Mouse (Mus musculus): ENCODE measurements around the gene Tmem107.

Gene Tmem107

DNA sequence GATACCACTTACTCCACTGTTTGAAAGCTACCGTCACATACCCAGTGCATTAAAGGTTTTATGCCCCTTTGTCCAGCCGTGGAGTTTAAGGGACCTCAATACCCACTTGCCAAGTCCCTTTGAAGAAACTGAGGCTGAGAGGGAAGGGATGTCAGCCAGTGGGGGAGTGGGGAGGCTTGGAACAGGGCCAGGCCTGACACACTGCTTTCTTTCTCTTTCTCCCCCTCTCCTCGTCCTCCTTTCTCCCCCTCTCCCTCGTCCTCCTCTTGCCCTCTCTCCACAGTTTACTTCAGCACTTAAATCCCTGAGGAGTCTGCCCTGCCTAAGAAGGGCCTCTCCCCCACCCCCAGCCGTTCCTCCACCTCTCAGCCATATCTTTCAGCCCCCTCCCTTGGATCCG lies 19.8 kb downstream of the Tmem107 start:
- intact Hi-C loops (cut with DNase I): loop anchor here (10.0 kb wide), 1 partner anchor 324 kb away; the partner anchor contains the start of gene Kdm6b

DNA sequence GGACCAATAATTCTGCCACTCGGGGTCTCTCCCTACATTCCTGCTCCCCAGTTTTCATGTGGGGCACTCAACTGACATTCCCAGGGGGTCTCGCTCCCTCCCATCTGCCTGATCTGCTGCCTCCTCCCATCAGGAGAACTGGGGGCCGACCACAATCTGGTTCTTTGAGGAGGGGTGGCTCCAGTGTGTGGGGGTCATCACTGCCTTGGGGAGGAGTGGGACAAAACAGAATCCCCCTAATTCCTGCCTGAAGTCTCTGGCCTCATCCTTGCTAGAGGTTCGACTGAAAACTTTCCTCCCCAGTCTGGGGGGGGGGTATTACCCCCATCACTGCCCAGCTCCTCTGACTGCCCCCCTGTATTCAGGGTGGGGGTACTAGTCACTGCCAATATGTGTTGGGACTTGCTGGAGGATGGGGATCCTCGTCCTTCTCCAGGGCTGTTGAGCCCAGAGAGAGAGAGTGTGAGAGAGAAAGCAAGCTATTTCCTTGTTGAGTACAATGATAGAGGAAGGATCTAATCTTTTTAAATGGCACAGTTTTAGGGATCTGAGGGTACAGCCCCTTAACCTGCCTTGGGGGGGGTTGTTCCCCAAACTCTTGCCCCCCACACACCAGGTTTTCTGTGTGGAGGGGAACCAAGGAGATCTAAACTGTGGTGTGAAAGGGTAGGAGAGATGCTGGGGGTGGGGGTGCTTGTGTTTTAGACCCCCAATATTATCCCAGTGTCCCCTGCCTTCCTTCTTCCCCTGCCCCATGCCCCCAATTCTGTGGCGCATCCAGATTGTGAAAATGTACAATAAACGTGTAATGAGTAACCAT lies 21.2 kb downstream of the Tmem107 start:
- intact Hi-C loops (cut with DNase I): loop anchor here (10.0 kb wide), 1 partner anchor 323 kb away; the partner anchor contains the start of gene Kdm6b

DNA sequence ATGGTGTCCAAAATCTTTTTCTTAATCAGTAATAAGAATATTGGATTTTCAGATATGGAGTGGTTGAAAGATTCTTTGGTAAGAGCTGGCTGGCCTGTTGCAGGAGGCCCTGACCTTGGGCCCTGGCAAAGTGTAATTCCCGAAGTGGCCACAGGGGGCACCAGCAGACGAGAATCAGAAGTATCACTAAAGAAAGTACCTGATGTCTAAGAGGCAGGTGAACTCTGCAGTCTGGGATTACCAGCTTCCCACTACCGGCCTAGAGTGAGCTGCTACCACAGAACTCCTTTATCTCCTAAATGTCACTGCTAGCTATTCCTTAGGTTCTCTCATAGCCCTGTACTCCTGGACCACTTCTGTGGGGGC lies 21.8 kb downstream of the Tmem107 start:
- intact Hi-C loops (cut with DNase I): loop anchor here (10.0 kb wide), 1 partner anchor 322 kb away; the partner anchor contains the start of gene Kdm6b

DNA sequence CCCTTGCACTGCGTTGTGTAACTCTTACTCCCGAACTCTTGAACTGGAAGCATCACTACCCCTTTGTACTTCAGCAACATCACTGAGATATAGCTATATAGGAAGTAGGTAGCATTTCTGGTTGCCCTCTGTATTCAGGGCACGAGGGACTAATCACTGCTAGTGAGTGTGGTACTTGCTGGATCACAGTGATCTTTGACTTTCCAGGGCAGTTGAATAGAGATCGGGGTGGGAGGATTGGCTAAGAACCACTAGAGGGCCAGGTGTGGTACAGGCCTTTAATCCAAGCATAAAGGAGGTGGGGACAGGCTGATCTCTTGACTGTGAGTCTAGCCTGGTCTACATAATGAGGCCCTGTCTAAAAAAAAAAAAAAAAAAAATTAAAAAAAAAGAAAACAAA lies 22.3 kb downstream of the Tmem107 start:
- intact Hi-C loops (cut with DNase I): loop anchor here (10.0 kb wide), 1 partner anchor 322 kb away; the partner anchor contains the start of gene Kdm6b

DNA sequence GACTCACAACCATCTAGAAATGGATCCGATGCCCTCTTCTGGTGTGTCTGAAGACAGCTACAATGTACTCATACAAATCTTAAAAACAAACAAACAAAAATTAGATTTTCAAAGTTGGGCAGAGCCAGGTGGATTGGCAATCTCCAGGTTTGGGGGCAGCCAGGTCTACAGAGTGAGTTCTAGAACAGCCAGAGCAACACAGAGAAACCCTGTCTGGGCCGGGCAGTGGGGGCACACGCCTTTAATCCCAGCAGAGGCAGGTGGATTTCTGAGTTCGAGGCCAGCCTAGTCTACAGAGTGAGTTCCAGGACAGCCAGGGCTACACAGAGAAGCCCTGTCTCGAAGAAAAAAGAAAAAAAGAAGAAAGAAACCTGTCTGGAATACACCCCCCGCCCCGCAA lies 23.2 kb downstream of the Tmem107 start:
- intact Hi-C loops (cut with DNase I): loop anchor here (10.0 kb wide), 1 partner anchor 321 kb away; the partner anchor contains the start of gene Kdm6b

DNA sequence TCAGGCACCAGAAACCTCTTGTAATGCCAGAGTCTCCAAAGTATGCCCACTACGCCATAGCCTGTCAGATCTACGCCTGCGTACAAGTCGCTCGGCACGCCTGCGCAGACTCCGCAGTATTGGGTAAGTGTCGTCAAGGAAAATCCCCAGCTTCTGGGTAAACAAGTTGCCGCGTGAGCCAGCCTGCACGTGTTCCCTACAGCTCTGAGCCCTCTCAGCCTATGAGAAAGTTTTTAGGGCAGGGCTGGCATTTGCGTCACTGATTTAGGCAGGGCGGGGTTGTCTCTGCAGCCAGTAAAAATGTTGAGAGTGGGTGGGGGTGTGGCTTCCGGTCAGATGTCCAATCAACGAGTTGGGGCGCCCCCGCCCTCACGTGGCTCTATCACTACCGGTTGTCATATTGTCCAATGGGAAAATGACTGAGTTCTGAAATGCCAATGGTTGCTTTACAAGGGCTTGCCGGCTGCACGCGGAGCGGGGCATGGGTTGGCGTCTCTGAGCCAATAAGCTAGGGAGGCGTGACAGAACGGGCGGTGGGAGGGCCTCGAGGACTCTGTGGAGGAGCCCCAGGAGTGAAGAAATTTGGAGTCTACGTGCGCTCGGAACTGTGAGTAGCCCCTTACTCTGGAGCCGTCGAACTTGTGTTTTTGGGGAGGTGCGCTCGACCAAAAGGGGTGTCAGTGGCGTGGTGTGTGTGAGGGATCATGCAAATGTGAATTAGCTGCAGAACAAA lies 24.3 kb downstream of the Tmem107 start, which contains the start of gene Per1:
Gene Per1, plus strand, starts transcription at position 521 of the 733 bp plus-strand sequence.
- intact Hi-C loops (cut with DNase I): loop anchor here (10.0 kb wide), 1 partner anchor 320 kb away; the partner anchor contains the start of gene Kdm6b

DNA sequence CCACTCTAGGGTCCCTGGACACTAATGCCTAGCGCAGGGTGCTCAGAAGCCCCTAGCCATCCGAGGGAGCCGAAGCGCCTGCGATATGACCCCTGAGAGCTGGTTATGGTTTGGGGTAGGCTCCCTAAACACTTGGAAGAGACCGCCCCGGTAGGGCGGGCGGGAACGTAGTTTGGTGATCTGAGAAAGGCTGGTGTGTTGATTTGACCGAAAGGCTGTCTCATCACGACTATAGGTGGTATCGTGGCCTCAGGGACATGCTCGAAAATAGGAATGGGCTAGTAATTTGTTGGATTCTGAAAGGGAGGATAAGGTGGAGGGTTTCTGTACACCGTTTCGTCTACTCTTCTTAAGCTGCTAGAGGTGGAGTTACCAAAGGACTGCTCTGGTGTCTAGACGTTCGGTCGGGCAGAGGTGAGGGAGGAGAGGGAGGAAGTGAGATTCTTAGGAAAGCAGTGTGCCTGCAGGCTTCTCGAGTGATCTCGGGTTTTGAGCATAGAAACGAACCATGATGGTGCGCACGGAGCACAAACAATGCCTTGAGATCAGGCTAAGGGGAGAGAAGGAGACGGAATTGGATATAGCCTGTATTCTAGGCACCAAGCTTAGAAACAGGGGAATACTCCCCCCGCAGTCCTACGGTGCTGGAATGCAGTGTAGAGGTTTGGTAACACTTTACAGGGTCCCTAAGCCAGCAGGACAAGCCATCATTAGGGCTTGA lies 25.1 kb downstream of the Tmem107 start:
- intact Hi-C loops (cut with DNase I): loop anchor here (10.0 kb wide), 1 partner anchor 319 kb away; the partner anchor contains the start of gene Kdm6b

DNA sequence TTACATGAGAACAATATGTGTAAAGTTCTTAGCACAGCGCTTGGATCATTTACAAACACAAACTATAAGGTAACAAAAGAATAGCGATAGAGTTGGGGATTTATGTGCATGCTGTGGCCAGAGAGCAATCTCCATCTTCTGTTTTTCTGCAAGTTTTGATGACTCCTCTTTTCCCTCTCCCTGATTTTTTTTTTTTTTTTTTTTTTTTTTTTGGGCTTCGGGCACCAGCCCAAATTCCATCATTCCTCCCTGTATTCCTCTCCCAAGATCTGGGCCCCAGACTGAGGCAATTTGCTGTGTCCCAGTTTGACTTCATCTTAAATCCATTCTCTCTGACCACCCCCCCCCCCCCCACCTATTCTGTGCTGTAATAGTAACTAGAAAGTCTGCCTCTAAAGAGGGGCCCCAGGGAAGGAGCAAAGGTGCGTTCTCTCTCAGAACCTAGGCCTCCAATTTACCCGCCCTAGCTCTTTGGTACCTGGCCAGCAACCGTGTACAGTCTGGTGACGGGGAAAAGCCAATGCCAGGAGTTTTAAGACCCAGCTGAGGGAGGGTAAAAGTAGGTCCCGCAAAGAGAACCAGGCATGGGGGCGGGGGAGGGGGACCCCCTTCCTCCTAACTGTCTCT lies 25.9 kb downstream of the Tmem107 start:
- intact Hi-C loops (cut with DNase I): loop anchor here (10.0 kb wide), 1 partner anchor 318 kb away; the partner anchor contains the start of gene Kdm6b

DNA sequence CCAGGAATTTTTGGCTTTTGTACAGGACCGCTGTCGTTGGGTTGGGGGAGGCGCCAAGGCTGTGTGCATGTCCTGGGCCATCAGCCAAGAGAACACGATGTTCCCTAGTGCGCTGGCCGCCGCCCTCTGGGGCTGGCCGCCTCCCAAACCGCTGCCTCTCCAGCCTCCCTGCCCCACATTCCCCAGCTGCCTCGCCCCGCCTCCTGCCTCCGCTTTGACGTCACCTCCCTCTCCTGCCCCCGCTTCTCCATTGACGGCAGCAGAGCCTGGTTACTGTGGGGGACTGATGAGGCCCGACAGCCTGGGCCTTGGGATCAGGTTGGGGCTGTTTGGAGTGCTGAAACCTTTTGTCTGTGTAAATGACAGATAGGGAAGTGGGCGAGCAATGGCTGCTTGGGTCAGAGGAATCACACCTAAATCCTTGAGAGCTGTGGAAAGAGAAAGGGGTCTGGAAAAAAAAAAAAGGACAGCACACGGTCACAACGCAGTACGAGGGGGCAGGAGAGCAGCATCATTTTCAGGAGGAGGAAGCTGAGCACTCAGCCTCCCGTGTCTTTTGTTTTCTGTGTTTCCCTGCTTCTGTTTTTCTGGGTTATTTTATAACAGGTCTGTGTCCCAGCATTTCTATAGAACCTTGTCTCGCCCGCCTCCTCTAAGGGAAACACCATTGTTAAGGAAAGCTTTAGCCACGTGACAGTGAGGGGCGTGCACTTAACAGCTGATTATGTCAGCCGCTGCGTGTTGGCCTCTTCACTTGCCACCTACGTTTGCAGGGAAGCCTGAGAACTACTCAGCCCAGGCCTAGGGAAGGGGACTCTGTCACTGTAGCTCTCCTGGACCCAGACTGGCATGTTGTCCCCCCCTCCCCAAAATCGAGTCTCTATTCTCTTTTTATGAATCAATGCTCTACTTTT lies 26.6 kb downstream of the Tmem107 start:
- intact Hi-C loops (cut with DNase I): loop anchor here (10.0 kb wide), 1 partner anchor 318 kb away; the partner anchor contains the start of gene Kdm6b

DNA sequence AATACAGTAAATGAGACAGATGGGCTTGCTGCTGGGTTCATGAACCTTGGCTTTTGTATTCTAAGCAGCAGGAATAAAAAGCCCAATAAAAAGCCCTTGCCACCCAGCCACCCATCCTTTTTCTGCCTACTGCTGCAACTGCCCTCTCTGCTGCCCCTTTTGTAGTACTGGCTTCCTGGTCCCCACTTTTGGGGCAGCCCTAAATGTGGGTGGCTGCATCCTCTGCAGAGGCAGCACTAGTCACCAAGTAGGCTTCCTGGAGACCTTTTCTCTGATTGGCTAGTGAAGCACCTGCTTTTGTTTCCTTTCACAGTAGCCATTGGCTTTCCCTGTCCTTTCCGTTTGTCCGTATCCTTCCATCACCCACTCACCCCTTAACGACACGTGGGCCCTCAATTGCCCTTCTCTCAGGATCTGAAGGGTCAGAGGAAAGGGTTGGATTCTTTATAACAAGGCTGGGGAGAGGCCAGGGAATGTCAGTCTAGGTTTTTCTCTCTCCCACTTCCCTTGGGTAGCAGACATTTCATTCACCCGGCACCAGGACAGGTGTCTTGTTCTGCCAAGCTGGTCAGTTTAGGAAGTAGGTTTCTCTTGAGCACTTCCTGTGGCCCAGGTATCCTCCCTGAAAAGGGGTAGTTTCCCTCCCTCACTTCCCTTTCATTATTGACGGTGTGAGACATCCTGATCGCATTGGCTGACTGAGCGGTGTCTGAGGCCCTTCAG lies 27.6 kb downstream of the Tmem107 start:
- intact Hi-C loops (cut with DNase I): loop anchor here (10.0 kb wide), 1 partner anchor 317 kb away; the partner anchor contains the start of gene Kdm6b

DNA sequence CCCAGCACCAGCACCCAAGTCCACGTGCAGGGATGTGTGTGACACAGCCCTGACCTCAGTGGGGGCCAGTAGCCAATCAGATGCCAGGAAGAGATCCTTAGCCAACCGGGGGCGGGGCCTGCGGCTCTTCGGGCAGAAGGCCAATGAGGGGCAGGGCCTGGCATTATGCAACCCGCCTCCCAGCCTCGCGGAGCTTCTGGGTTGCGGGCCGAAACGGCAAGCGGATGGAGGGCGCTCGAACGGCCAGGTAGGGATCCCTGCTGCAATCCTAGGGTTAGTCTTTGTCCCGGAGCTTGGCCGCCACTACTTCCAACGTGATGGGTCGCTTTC lies 28.1 kb downstream of the Tmem107 start:
- intact Hi-C loops (cut with DNase I): loop anchor here (10.0 kb wide), 1 partner anchor 316 kb away; the partner anchor contains the start of gene Kdm6b

DNA sequence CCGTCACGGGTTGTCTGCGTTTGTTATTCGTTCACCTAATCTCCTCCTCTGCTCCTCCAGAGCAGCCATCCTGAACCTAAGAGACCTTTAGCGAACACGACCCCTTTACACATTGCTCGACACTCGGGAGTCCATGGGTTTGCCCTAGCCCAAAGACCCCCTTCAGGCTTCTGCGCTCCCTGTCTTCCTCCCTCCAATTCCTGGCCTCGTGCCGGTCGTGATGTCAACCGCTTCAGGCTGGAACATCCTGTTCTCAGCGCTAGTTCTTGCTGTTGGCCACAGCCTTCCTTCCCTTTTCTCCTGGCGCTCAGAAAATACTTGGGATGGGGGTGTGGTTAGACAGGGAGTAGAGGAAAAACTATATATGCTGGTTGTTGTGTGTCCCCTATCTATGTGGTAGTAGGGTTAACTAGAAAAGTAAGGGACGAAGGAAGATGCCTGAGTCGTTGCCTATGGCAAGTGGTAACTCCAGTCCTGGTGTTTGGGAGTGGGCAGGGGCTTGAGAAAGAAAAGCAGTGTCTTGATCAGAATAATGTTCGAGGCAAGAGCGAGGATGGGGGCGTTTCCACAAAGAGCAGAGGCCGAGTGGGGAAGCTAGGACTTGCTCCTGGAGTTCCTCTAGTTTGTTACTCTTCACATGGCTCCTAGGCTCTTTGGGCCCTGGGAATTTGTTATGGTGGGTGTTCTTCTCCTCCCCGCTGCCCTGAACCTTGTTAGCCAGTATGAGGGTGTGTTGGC lies 28.7 kb downstream of the Tmem107 start:
- intact Hi-C loops (cut with DNase I): loop anchor here (10.0 kb wide), 1 partner anchor 315 kb away; the partner anchor contains the start of gene Kdm6b

DNA sequence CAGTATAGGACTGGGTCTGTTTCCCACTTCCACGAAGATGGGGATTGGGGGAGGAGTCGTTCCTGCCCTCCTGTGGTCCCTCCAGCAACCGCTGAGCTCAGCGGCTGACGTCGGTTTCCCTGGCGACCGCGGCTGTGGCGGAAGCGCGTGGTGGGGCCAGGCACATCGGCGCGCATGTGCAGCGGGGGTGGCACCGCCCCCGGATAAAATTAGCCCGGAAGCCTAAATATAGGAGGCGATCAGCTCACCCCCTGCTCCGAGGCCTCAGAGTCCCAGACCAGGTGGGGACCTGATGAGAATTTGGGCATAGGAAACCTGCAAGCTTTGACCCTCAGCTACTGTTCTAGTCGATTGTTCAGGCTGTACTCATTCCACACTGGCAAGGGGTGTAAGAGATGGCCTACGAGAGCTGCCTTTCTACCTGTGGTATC lies 29.3 kb downstream of the Tmem107 start:
- intact Hi-C loops (cut with DNase I): loop anchor here (10.0 kb wide), 1 partner anchor 315 kb away; the partner anchor contains the start of gene Kdm6b

DNA sequence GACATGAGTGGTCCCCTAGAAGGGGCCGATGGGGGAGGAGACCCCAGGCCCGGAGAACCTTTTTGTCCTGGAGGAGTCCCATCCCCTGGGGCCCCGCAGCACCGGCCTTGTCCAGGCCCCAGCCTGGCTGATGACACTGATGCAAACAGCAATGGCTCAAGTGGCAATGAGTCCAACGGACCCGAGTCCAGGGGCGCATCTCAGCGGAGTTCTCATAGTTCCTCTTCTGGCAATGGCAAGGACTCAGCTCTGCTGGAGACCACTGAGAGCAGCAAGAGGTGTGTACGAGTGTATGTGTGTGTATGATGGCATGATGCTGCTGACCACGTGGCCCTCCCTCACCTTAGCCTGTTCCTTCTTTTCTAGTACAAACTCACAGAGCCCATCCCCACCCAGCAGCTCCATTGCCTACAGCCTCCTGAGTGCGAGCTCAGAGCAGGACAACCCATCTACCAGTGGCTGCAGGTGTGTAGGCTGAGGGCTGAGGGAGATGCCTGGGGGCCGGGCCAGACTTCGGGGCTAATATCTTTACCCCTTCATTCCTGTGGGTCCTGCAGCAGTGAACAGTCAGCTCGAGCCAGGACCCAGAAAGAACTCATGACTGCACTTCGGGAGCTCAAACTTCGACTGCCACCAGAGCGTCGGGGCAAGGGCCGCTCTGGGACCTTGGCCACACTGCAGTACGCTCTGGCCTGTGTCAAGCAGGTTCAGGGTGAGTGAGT lies 30.2 kb downstream of the Tmem107 start:
- intact Hi-C loops (cut with DNase I): no loop called here

DNA sequence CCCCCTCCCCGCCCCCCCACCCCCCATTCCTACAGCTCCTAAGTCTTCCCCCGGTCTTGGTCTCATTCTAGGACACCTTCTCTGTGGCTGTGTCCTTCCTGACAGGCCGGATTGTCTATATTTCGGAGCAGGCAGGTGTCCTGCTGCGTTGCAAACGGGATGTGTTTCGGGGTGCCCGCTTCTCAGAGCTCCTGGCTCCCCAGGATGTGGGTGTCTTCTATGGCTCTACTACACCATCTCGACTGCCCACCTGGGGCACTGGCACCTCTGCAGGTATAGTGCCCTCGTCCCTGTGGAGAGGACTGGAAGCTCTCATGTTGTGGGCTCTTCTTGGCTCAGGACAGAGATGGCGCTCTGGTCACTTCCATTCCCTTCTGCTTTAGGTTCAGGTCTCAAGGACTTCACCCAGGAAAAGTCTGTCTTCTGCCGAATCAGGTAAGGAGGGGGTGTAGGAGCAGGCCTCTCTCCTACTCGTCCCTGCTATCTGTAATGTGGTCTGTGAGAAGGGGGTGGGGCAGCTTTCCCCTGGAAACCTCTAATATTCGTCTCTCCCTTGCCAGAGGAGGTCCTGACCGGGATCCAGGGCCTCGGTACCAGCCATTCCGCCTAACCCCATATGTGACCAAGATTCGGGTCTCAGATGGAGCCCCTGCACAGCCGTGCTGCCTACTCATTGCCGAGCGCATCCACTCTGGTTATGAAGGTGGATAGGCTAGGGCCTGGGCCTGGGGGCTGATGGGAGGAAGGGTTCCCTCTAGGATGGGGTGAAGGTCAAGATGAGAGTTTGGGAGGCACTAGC lies 31.2 kb downstream of the Tmem107 start:
- intact Hi-C loops (cut with DNase I): no loop called here

DNA sequence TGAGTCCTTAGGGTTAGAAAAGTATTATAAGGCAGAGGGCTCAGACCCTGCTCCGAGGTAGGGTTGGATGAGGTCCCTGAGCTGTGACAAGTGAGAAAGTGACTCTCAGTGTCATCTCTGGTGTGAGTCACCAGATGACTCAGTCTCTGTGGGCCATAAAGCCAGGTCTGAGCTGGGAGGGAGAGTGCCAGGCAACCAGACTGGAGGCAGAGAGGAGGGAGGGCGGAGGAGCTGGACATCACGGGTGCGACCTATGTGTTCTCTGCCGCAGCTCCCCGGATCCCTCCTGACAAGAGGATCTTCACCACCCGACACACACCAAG lies 31.8 kb downstream of the Tmem107 start:
- intact Hi-C loops (cut with DNase I): no loop called here

DNA sequence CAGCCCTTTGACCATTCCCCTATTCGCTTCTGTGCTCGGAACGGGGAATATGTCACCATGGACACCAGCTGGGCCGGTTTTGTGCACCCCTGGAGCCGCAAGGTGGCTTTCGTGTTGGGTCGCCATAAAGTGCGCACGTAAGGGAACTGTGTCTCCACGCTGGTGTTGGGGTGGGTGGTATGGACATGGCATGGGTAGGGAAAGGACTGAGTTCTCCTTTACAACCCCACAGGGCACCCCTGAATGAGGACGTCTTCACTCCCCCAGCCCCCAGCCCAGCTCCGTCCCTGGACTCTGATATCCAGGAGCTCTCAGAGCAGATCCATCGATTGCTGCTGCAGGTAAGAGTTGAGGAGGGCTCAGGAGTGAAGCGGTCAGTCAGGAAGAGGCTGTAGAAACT lies 32.5 kb downstream of the Tmem107 start:
- intact Hi-C loops (cut with DNase I): no loop called here
